Mouse (Mus musculus) liver, embryonic 14.5 days (tissue): ENCODE data around the gene Kdm1b.

Source experiments
- CTCF ChIP-seq: IDR thresholded peaks from 2 replicates; pipeline ENCODE4 v1.5.1; 2016; ENCODE audit warnings: antibody characterized with exemption, low read depth, control low read depth
- EP300 ChIP-seq: IDR thresholded peaks from 2 replicates; pipeline ENCODE4 v1.6.1; 2016; ENCODE audit warnings: antibody characterized with exemption, low read depth

DNA sequence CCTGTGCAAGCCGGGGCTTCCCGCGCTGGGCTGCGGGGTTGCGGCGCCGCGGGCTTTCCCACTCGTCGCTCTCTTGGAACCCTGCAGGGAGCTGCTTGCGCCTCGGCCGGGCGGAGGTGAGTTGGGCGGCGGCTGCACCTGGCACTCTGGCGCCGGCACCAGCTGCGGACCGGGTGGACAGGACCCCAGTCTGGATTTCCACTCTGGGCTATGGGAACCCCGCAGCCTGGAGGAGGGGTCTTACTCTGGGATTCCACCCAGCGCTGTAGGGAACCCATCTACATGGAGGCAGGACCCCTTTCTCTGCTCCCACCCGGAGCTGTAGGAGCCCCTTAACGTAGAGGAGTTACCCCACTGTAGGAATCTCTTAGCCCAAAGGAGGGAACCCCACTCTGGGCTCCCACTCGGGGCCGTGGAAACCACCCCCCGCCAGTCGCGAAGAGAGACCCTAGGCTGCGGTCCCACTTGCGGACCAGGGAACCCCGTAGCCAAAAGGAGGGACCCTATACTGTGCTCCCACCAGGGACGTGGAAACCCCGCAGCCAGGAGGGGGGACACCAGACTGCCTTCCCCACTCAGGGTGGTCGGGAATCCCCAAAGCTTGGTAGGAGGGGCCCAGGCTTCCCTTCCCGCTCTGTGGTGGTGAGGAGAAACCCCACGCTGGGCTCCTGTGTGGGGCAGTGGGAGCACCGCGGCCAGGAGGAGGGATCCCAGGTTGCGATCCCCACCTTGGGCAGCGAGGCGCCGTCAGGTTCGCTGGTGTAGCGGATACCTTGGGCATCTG lies 726 bp downstream of the Kdm1b start:
- TF ChIP-seq CTCF, result no peak
- no peak for TF ChIP-seq EP300
